8 mouse cellular contexts compared by ENCODE assay signal in genomic region chr9:5395861-5396260, GRCm38 (mm10). TPM values are rescaled to one million over a fixed set of nuclear protein-coding genes. Genes with fewer than 3 reads are reported as not detected.
"Had no signal": no experiment of that assay in that cellular context is flagged by ENCODE, and none has a peak within 500 bp of the region (broad histone marks: within the 10 kb centered on the region; RNA-seq: fewer than 3 reads in every experiment).

No protein-coding gene starts in this region.

RNA-seq across cellular contexts. Expression of gene Casp12, which starts 50.6 kb away (rescaled TPM):
- polyA plus RNA-seq: embryonic facial prominence, embryonic 10.5 days; erythroblast, embryonic 14.5 days; forebrain, embryonic 10.5 days; forebrain, embryonic 11.5 days; forebrain, embryonic 12.5 days; forebrain, embryonic 13.5 days; forebrain, embryonic 16.5 days; heart, embryonic 10.5 days had no signal
